Mouse (Mus musculus) embryo, embryonic 11 days (tissue): Measurements from ENCODE around the gene Trabd.

ENCODE experiments used
- DNase-seq: peaks from one replicate; pipeline ENCODE4 v3.0.0-alpha.2; 2015

Trabd gene

GRCm38 (mm10) chr15:89078208-89078836, 3.4 kb downstream of the Trabd start:
- no peak for DNase-seq

- DNase-seq, result no peak
Measured at GRCm38 (mm10) chr15:89083906-89084305, 9.0 kb downstream of the Trabd start.

GRCm38 (mm10) chr15:89084826-89085225, 9.9 kb downstream of the Trabd start:
- DNase-seq, result no peak

GRCm38 (mm10) chr15:89088607-89089247, 13.8 kb downstream of the Trabd start, which contains the start of gene Selenoo:
Selenoo (plus strand) TSS chr15:89089084.
- peak; percentile 94 for DNase-seq

- DNase-seq, result no peak
Measured at GRCm38 (mm10) chr15:89089248-89090051, 14.5 kb downstream of the Trabd start.

GRCm38 (mm10) chr15:89090662-89091061, 15.7 kb downstream of the Trabd start:
- no peak for DNase-seq

- DNase-seq, result no peak
Measured at GRCm38 (mm10) chr15:89092181-89092580, 17.3 kb downstream of the Trabd start.

- no peak for DNase-seq
Measured at GRCm38 (mm10) chr15:89097450-89097849, 22.5 kb downstream of the Trabd start.

GRCm38 (mm10) chr15:89098616-89099015, 23.7 kb downstream of the Trabd start:
- no peak for DNase-seq

GRCm38 (mm10) chr15:89100823-89101222, 25.9 kb downstream of the Trabd start:
- DNase-seq, result no peak

- peak; percentile 13 for DNase-seq
Measured at GRCm38 (mm10) chr15:89102646-89103045, 27.7 kb downstream of the Trabd start.

- DNase-seq, result no peak
Measured at GRCm38 (mm10) chr15:89103921-89104320, 29.0 kb downstream of the Trabd start.

- DNase-seq, result no peak
Measured at GRCm38 (mm10) chr15:89104425-89104824, 29.5 kb downstream of the Trabd start.

GRCm38 (mm10) chr15:89106073-89106472, 31.1 kb downstream of the Trabd start:
- DNase-seq, result no peak

GRCm38 (mm10) chr15:89106976-89107375, 32.1 kb downstream of the Trabd start:
- DNase-seq, result no peak

GRCm38 (mm10) chr15:89110147-89110546, 35.2 kb downstream of the Trabd start:
- no peak for DNase-seq

GRCm38 (mm10) chr15:89118007-89118406, 43.1 kb downstream of the Trabd start:
- DNase-seq, result no peak

GRCm38 (mm10) chr15:89122649-89123366, 47.9 kb downstream of the Trabd start, which contains the start of gene Tubgcp6:
Tubgcp6 (minus strand) TSS chr15:89123112.
- DNase-seq, result peak; percentile 97

- DNase-seq, result peak; percentile 66
Measured at GRCm38 (mm10) chr15:89123595-89123994, 48.7 kb downstream of the Trabd start.

GRCm38 (mm10) chr15:89124312-89124711, 49.4 kb downstream of the Trabd start:
- DNase-seq, result no peak

GRCm38 (mm10) chr15:89125351-89125750, 50.4 kb downstream of the Trabd start:
- no peak for DNase-seq

GRCm38 (mm10) chr15:89126622-89127021, 51.7 kb downstream of the Trabd start:
- DNase-seq, result no peak

GRCm38 (mm10) chr15:89127364-89127940, 52.5 kb downstream of the Trabd start:
- no peak for DNase-seq
